Mouse (Mus musculus) forebrain, embryonic 15.5 days (tissue): ENCODE measurements at regions not wholly inside any gene's neighbourhood (a gene's known extent, or its start where the extent isn't known, plus 50 kb on each side); places are given as distances from the start of the nearest gene placed in this dataset.

Experiments
- ATAC-seq: fragments of 200-750 bp; cut with Nextera tagmentation; replicated peaks from 2 replicates; pipeline ENCODE4 v1.8.0; 2017; ENCODE audit warnings: mild to moderate bottlenecking, moderate TSS enrichment, moderate library complexity
- H3K27ac ChIP-seq: fragments of 300-500 bp; sonication (generic); replicated peaks from 2 replicates; pipeline ENCODE4 v1.5.1; 2015; ENCODE audit warnings: mild to moderate bottlenecking, inconsistent platforms
- H3K27me3 ChIP-seq: fragments of 300-500 bp; sonication (generic); 2 replicates; pipeline ENCODE4 v1.6.1; 2015; ENCODE audit warnings: inconsistent platforms
- H3K36me3 ChIP-seq: fragments of 300-500 bp; sonication (generic); 2 replicates; pipeline ENCODE4 v1.6.1; 2015; ENCODE audit warnings: mild to moderate bottlenecking, inconsistent platforms
- H3K4me1 ChIP-seq: fragments of 300-500 bp; sonication (generic); 2 replicates; pipeline ENCODE4 v1.6.1; 2015; ENCODE audit warnings: inconsistent platforms
- H3K4me2 ChIP-seq: fragments of 300-500 bp; sonication (generic); replicated peaks from 2 replicates; pipeline ENCODE4 v1.6.1; 2015; ENCODE audit warnings: mild to moderate bottlenecking, inconsistent platforms
- H3K4me3 ChIP-seq: fragments of 300-500 bp; sonication (generic); 2 replicates; pipeline ENCODE4 v1.5.1; 2015; ENCODE audit warnings: mild to moderate bottlenecking, inconsistent platforms
- H3K9ac ChIP-seq: fragments of 300-500 bp; sonication (generic); replicated peaks from 2 replicates; pipeline ENCODE4 v1.6.1; 2015; ENCODE audit warnings: mild to moderate bottlenecking, inconsistent platforms
- H3K9me3 ChIP-seq: fragments of 300-500 bp; sonication (generic); 2 replicates; pipeline ENCODE4 v1.6.1; 2016; ENCODE audit warnings: inconsistent platforms
- WGBS: fragments of 180-500 bp; shearing (Covaris S2); methylation state at CpG from one replicate; pipeline ENCODE4 v1.1.7; 2015; ENCODE audit warnings: mixed read lengths; 5-methylcytosine and 5-hydroxymethylcytosine counted together

DNA sequence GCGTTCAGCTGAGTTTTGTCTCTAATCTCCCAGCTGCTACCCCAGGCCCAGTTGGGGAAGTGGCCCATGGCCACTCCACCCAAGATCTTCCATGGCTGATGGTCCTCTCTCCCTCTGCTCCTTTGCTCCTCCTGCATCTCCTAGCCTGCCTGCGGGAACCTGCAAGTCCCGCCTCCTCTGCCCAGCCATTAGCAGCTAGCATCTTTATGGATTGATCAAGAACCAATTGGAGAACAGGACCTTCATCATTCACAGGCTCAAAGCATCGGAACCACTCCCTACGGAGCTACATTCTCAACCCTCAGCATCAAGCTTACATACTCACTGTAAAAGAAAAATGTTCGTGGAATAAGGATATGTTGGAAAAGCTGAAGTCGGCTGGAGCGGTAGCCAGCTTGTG, 52.5 kb upstream of the Arid2 start:
- Histone ChIP-seq H3K4me2 (no peak overlapping the region), H3K36me3 (no peaks in the 10 kb centered on the region), H3K9me3 (no peaks in the 10 kb centered on the region), H3K4me3 (no peak overlapping the region), H3K9ac (no peak overlapping the region), H3K4me1 (no peaks in the 10 kb centered on the region), H3K27me3 (no peaks in the 10 kb centered on the region), H3K27ac (no peak overlapping the region)
- no peak for ATAC-seq
- 65% methylated on average over 8 of the region's 8 CpGs for WGBS
